Mouse (Mus musculus): Measurements from ENCODE around the gene Eral1.
A peak's percentile ranks its signal among the peaks of the same experiment; 100 is the strongest.

Eral1 gene

GRCm38 (mm10) chr11:78079961-78080921 is at the start of gene Eral1:
Gene Eral1 (minus strand): TSS chr11:78080383.
- peak; percentile 87 to 88 for DNase-seq

- DNase-seq, result no peak
Observed at GRCm38 (mm10) chr11:78129458-78129857, 49.3 kb upstream of the Eral1 start.

GRCm38 (mm10) chr11:78126739-78127138 is 46.6 kb upstream of the Eral1 start:
- no peak for DNase-seq

- no peak for DNase-seq
Observed at GRCm38 (mm10) chr11:78125691-78126090, 45.5 kb upstream of the Eral1 start.

GRCm38 (mm10) chr11:78123782-78124181 is 43.6 kb upstream of the Eral1 start:
- no peak for DNase-seq

GRCm38 (mm10) chr11:78122815-78123214 is 42.6 kb upstream of the Eral1 start:
- no peak for DNase-seq

- DNase-seq, result peak; percentile 9 to 19
Observed at GRCm38 (mm10) chr11:78121176-78121575, 41.0 kb upstream of the Eral1 start.

GRCm38 (mm10) chr11:78119898-78120297 is 39.7 kb upstream of the Eral1 start:
- no peak for DNase-seq

GRCm38 (mm10) chr11:78118467-78118866 is 38.3 kb upstream of the Eral1 start:
- no peak for DNase-seq

- no peak for DNase-seq
Observed at GRCm38 (mm10) chr11:78116146-78116410, 35.9 kb upstream of the Eral1 start.

GRCm38 (mm10) chr11:78115367-78116145 is 35.4 kb upstream of the Eral1 start:
- peak; percentile 90 to 95 for DNase-seq

GRCm38 (mm10) chr11:78114676-78115366 is 34.6 kb upstream of the Eral1 start:
- DNase-seq, result no peak

- no peak for DNase-seq
Observed at GRCm38 (mm10) chr11:78113616-78114015, 33.4 kb upstream of the Eral1 start.

GRCm38 (mm10) chr11:78104501-78104900 is 24.3 kb upstream of the Eral1 start:
- no peak for DNase-seq

- DNase-seq, result no peak
Observed at GRCm38 (mm10) chr11:78102958-78103747, 23.0 kb upstream of the Eral1 start.

- DNase-seq, result no peak
Observed at GRCm38 (mm10) chr11:78102142-78102541, 22.0 kb upstream of the Eral1 start.

- DNase-seq, result no peak
Observed at GRCm38 (mm10) chr11:78100746-78101145, 20.6 kb upstream of the Eral1 start.

GRCm38 (mm10) chr11:78097077-78097476 is 16.9 kb upstream of the Eral1 start:
- no peak for DNase-seq

GRCm38 (mm10) chr11:78095144-78095516 is 14.9 kb upstream of the Eral1 start:
- DNase-seq, result no peak

GRCm38 (mm10) chr11:78094504-78095143 is 14.4 kb upstream of the Eral1 start, which contains the start of gene Fam222b:
Gene Fam222b (plus strand): TSS chr11:78094660.
- DNase-seq, result peak; percentile 90 to 94

- DNase-seq, result no peak
Observed at GRCm38 (mm10) chr11:78094137-78094503, 13.9 kb upstream of the Eral1 start.

- no peak for DNase-seq
Observed at GRCm38 (mm10) chr11:78087756-78088281, 7.6 kb upstream of the Eral1 start.

Measured in cerebellum, postnatal 36 days (tissue).